Mouse (Mus musculus): ENCODE data around the gene Wif1. TPM values are rescaled to one million over a fixed set of nuclear protein-coding genes. Genes with fewer than 3 reads are reported as not detected.

Wif1 gene
- polyA plus RNA-seq, 1 experiment from 2014 or later: 0.03 TPM

- DNase-seq (ENCODE audit: low read depth, low spot score) (no peak), ATAC-seq (no peak)
- in situ Hi-C loops (cut with MboI; ENCODE audit: low pct_unique_long_range_greater_than_20kb): no loop called here
- TF ChIP-seq CTCF (IDR thresholded peaks at IDR 0.05): no peak
- POLR2A ChIA-PET: no interaction called here
- H3K27me3 ChIP-seq: peaks cover 12% of the 10 kb centered on the region
- CTCF ChIA-PET: no interaction called here
These were observed 82.9 kb downstream of the Wif1 start for GRCm38 (mm10) chr10:121116636-121117035.

- DNase-seq (ENCODE audit: low read depth, low spot score) (no peak), ATAC-seq (no peak)
- peaks cover 12% of the 10 kb centered on the region for H3K27me3 ChIP-seq
- POLR2A ChIA-PET: no interaction called here
- in situ Hi-C loops (cut with MboI; ENCODE audit: low pct_unique_long_range_greater_than_20kb): no loop called here
- CTCF ChIA-PET: no interaction called here
- TF ChIP-seq CTCF (IDR thresholded peaks at IDR 0.05): no peak
These were observed 87.0 kb downstream of the Wif1 start for GRCm38 (mm10) chr10:121120751-121121150.

- ChIA-PET POLR2A (no interaction called here), CTCF (no interaction called here)
- no peaks in the 10 kb centered on the region for H3K27me3 ChIP-seq
- DNase-seq (ENCODE audit: low read depth, low spot score): no peak
- peak; percentile 63 for TF ChIP-seq CTCF (IDR thresholded peaks at IDR 0.05)
- ATAC-seq: no peak
- in situ Hi-C loops (cut with MboI; ENCODE audit: low pct_unique_long_range_greater_than_20kb): no loop called here
These were observed 90.7 kb downstream of the Wif1 start for GRCm38 (mm10) chr10:121124481-121124880.

GRCm38 (mm10) chr10:121129000-121129925 is 95.5 kb downstream of the Wif1 start:
- ChIA-PET POLR2A (no interaction called here), CTCF (no interaction called here)
- DNase-seq (ENCODE audit: low read depth, low spot score) (no peak), ATAC-seq (no peak)
- TF ChIP-seq CTCF (IDR thresholded peaks at IDR 0.05): no peak
- in situ Hi-C loops (cut with MboI; ENCODE audit: low pct_unique_long_range_greater_than_20kb): no loop called here
- H3K27me3 ChIP-seq: no peaks in the 10 kb centered on the region

Other genes with a start within 250 kb of the Wif1 start
- 36.9 TPM for gene Msrb3, start 134.9 kb upstream of the Wif1 start, polyA plus RNA-seq (2021)
- gene Lemd3, start 54.6 kb upstream of the Wif1 start, polyA plus RNA-seq (2021): 12.4 TPM